Mouse (Mus musculus) spleen, adult 12 weeks (tissue): ENCODE results near the gene Pkd1.

Experiments
- DNase-seq: peaks from one replicate; pipeline ENCODE4 v3.0.0; 2022; ENCODE audit warnings: low spot score

Pkd1 gene

DNA sequence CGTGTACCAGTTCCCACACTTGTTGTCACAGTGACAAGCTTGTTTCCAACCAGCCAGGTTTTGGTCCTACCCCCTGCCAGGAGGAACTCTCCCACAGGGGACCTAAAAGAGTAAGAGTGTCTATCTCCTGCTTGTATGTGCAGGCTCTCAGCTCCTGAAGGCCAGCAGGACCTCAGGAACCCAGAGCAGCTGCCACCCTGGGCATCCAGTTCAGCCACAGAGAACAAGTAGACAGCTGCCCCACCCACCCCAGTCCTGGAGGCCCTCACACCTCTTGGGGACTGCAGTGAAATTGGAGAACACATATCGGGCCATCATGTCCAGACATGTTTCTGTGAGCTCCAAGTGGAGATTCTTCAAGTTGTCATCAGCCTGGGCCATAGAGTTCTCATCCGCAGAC, 54.9 kb downstream of the Pkd1 start:
- DNase-seq = no peak

- DNase-seq = no peak
Observed at GRCm38 (mm10) chr17:24608370-24608769, 58.7 kb downstream of the Pkd1 start.

GRCm38 (mm10) chr17:24608874-24609273, 59.2 kb downstream of the Pkd1 start:
- no peak for DNase-seq

DNA sequence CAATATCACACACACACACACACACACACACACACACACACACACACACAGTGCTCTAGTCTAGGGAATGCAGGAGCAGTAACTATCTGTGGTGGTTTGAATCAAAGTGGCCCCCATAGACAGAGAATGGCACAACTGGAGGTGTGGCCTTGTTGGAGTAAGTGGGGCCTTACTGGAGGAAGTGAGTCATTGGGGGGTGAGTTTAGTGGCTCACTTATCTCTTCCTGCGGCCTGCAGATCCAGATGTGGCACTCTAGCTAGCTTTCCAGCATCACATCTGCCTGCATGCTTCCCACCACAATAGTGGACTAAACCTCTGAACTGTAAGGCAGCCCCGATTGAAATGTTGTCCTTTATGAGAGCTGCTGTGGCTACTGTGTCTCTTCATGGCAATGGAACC, 61.1 kb downstream of the Pkd1 start:
- DNase-seq = no peak

GRCm38 (mm10) chr17:24617561-24618194, 68.0 kb downstream of the Pkd1 start:
- peak; percentile 46 for DNase-seq

DNA sequence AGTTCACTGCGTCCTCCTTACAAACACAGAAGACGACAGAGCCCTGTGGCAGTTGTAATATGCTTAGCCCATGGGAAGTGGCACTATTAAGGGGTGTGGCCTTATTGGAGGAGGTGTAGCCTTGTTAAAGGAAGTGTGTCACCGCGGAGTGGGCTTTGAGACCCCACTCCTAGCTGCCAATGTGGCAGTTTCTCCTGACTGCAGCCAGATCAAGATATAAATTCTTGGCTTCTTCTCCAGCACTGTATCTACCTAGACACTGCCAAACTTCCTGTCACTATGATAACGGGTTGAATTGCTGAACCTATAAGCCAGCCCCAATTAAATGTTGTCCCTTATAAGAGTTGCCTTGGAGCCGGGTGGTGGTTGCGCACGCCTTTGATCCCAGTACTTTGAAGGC, 75.8 kb downstream of the Pkd1 start:
- no peak for DNase-seq

GRCm38 (mm10) chr17:24628646-24629045, 79.0 kb downstream of the Pkd1 start:
- DNase-seq = peak; percentile 70

GRCm38 (mm10) chr17:24630072-24630471, 80.4 kb downstream of the Pkd1 start:
- no peak for DNase-seq

DNA sequence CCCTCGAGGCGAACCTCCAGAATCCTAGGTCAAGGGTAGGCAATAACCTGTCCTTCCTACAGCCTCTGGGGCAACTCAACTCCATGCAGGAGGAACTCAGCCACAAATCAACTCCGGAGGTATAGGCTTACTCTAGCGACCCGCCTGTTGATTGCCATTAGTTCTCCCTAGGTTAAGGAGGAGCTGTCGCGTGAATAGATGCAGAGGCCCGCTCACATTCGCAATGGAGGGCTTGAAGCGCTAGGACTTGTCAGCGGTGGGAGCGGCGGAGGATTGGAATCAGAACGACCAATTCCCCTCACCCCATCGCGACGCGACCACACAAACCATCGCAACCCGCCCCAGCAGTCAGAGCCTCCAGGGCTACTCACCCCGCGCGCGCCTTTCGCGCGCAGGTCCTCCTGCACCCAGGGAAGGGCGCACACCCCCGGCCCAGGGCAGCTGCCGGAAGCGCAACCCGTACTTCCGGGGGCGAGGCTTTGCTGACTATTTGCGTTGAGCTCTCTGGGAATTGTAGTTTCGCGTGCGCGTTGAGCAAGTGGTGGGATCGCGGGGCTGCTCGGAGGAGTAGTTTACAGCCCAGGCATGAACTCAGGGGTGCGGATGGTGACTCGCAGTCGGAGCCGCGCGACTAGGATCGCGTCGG, 82.7 kb downstream of the Pkd1 start, which contains the start of the genes Tsc2 and Nthl1:
Gene Tsc2, minus strand, starts transcription at position 464 of the 646 bp plus-strand sequence.
Gene Nthl1, plus strand, starts transcription at position 514 of the 646 bp plus-strand sequence.
- DNase-seq = peak; percentile 60

DNA sequence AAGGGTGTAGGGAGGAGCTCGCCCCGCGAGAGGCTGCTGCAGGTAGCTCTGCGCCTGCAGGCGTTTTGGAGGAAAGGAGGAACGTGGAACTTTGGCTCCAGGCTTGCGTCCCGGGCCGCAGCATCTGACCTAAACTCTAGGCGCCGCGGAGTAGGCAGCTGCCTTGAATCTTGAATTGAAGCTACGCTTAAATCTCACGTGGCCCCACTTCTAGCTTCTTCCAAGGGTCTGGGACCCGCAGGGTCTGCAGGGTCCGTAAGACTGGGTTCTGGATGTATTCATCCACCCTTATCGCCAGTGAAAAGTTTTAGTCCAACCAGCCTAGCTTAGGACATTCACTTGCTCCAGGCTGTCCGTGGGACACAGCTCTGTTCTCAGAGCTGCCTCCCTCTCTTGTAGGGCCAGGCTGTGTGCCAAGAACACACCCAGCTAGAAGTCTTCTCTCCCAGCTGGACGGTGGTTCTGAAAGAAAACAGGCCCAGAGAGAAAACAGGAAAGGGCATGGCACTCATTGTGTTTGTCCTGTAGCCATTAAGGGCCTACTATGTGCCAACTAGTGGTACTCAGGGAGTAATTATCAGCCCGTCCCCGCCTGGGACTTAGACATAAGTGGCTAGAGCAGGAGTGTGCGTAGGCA, 83.3 kb downstream of the Pkd1 start:
- DNase-seq = no peak

DNA sequence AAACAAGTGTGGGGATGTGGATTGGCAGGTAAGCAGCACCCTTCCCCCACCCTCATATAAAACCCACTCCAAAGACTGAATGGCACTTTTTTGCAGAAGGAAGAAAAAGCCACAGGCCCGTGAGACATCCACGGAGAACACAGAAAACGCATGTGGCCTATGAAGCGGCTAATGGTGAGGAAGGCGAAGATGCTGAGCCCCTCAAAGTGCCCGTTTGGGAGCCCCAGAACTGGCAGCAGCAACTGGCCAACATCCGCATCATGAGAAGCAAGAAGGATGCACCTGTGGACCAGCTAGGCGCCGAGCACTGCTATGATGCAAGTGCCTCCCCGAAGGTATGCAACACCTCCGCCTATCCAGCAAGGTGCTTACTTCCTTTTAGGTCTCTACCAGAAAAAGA, 84.2 kb downstream of the Pkd1 start:
- no peak for DNase-seq

DNA sequence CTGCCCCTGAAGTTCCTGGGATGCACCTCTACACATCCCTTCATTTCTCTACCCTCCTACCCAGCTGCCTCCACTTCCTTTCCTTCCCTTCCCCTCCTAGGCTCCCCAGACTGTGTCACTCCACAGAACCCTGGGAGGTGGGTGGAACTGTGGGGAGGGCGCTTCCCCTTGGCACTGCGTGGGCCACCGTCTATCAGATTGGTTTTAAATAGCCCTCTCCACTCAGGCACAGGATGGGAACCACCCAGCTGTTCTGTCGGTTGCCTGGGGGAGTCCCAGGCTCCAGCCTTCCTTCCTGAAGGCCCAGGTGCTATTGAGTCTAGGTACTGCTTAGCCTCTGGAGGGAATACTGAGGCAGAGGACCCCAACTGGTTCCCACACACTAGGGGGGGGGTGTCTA, 85.4 kb downstream of the Pkd1 start:
- DNase-seq = no peak

DNA sequence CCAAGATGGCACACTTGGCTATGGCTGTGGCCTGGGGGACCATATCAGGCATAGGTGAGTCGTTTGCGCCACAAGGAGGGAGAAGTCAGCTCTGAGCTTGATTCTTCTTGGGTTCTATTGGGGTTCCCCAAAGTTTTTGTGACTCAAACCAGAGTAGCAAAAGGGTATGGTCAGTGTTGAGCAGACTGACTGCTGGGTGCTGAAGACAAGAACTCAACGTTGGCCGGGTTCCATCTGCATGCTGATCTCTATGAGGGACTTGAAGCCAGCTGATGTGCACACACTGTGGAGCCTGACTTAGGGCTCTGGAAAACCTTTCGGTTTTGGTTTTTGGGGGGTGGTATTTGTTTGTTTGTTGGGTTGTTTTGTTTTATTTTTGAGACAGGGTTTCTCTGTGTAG, 86.1 kb downstream of the Pkd1 start:
- DNase-seq = no peak

DNA sequence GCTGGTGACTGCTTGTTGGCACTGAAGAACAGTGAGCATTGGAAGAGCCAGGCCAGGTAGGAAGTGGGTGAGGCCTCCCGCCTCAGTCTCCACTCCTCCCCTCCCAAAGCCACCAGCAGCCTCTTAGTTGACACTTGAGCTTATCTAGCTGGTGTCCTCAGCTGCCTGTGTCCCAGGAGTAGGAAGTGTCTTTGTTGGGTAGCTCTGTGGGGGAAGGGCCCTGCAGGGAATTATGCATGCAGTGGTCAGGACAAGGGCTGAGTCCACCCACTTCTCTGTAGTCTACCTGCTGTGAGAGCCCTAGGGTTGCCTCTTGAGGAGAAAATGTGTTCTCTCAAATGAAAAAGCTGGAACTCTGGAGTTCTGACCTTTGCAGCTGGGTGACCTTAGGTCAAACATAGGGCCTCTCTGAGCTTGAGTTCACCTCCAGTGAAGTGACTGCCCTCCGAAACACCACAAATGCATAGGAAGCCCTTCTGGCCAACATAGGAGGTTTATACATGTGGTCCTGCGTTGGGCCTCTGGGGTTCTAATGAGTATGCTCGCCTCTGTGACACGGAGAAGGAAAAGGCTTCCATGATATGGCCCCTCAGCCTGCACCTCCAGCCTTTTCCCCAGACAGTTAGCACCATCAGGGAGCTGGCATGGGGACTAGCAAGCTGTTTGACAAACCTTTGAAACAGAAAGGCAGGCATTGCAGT, 87.3 kb downstream of the Pkd1 start:
- DNase-seq = no peak

DNA sequence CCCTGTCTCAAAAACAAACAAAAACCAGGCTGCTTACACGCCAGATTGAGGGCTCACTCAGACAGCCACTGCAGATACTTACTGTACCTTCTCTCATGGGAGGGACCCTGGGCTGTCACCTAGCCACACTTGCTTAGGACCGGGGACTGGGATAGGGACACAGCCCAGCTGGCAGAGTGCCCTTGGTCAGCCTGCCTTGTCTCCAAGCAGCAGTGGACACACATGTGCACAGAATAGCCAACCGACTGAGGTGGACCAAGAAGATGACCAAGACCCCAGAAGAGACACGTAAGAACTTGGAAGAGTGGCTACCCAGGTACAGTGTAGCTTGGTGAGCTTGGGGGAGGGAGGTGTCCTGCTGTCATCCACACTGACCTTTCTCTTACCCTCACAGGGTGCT, 88.6 kb downstream of the Pkd1 start:
- DNase-seq = no peak

- no peak for DNase-seq
Observed at GRCm38 (mm10) chr17:24638840-24639239, 89.2 kb downstream of the Pkd1 start.

GRCm38 (mm10) chr17:24639571-24639988, 89.9 kb downstream of the Pkd1 start:
- no peak for DNase-seq

DNA sequence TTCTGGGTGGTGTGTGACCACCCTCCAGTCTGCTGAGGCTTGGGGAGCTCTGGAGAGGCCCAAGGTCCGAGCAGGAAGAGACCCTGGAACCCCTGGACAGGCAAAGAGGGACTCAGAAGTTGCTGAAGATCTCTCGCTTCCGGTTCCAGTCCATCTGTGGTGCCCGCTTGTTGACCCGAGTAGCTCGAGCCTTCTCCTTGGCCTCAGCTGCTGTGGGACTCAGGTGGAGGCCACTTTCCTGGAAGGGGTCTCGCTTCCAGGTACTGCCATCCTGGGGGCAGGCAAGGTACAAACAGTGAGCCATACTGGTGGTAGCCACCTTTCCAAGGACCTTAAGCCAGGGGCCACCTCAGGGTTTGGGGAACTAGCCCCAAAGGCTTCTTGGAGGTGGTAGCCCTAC, 90.5 kb downstream of the Pkd1 start:
- no peak for DNase-seq

GRCm38 (mm10) chr17:24640581-24640980, 90.9 kb downstream of the Pkd1 start:
- no peak for DNase-seq

DNA sequence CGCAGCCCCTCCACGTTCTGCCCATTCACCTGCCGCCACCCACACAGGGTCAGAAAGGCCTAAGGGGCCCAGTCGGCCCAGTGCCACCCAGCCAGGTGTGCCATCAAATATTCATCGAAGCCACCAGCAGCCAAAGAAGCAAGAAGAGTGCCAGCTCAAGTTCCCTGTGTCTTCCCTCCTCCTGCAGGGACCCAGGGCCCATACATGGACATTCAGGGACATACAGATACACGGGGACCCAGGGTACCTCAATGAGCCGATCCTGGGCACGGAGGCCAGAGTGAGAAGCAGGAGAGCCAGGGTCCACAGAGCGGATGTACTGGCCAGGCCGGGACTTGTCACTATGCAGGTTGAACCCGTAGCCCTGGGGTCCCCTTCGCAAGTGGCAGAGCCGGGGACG, 92.3 kb downstream of the Pkd1 start:
- DNase-seq = no peak

DNA sequence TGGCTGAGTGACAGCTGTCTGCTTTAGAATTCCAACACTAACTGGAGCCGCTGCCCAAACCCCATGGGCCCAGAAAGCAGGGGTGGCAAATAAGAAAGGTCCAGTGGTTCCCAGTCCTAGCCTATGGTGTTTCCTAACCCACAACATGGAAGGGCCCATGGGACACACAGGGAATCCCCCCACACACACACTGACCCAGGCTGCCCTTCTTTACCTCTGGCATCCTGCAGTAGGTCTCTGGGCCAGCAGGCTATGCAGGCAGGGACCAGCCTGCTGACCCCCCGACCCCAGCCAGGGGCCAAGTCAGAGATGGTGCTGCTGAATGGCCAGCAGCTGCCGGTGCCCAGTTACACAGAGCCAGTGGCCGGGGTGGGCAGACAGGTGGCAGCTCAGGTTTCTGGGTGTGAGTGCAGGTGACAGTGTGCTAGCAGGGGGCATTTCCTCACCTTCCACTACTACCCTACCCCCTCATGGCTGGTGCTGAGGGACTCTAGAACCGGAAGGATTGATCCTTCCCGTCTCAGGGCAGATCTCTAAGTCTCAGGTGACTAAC, 93.2 kb downstream of the Pkd1 start:
- no peak for DNase-seq

DNA sequence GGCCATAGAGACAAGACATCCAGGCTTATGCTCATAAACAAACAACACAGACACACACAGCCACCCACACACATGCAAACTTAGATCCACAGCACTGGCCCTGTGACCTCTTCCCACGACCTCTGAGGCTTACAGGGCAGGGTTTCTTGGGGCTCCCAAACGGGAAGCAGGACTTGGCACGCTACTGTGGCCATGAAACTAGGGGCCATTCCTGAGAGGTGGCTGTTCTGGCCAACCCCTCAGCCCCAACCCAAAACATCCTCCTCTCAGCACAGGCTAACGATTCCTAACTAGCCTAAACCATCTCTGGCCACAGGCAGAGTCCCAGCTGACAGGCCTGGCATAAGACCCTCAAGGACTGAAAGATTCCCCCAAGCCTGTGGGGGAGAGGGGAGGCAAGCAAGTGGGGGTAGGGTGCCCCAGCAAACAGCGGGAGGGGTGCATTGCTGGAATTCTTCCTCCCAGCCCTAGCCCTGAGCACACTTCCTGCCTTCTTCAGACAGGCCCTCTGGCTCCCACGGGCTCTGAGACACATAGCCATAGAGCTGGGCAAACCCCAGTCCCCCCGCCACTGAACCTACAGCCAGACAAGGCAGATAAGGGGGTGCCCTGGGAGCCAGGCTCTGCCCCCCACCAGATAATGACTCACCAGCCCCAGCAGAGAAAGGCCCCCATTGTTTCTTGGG, 94.5 kb downstream of the Pkd1 start:
- no peak for DNase-seq
